Mouse (Mus musculus) heart, postnatal 0 days (tissue): ENCODE measurements around the gene Teddm1b.

Experiments used
- CTCF ChIP-seq: IDR thresholded peaks from 2 replicates; pipeline ENCODE4 v1.5.1; 2016; ENCODE audit warnings: antibody characterized with exemption, control low read depth, low read depth
- EP300 ChIP-seq: IDR thresholded peaks from 2 replicates; pipeline ENCODE4 v1.6.1; 2016; ENCODE audit warnings: antibody characterized with exemption, low read depth

DNA sequence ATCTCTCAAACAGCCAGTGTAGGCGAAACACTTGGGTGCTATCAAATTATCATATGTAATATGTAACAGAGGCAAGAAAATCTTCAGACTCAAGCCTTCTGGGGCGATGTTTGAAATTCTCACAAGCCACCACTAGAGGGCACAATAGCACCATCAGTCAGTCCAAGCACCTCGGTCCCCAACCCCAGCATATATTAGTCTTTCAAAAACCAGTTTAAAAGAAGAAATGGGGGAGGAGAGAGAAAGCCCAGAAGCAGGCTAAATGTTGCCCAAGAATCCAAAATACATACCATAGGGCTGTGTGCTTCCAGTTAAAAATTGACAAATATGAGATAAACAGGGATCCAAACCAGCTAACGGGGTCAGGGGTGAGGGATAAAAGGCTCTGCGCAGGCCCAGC lies 20.8 kb downstream of the Teddm1b start:
- TF ChIP-seq CTCF: peak; percentile 85
- TF ChIP-seq EP300: 0 out of 2 replicates have a peak, but pooled peaks have one; percentile 19
